Mouse (Mus musculus) midbrain, embryonic 15.5 days (tissue): ENCODE data around the gene Oosp1. TPM values are rescaled to one million over a fixed set of nuclear protein-coding genes. Genes with fewer than 3 reads are reported as not detected.

Experiments
- polyA plus RNA-seq: library from polyadenylated mRNA; unstranded; fragments of >200 nt; fragmentation: Nextera tagmentation; extraction: Ambion mirVana; gene quantifications from 2 replicates; pipeline ENCODE4 v1.2.1, GENCODE M21; 2015

The Oosp1 gene
- polyA plus RNA-seq, 1 experiment from 2014 or later: not detected

Other genes with a start within 250 kb of the Oosp1 start
- 0.25 TPM in 1 of 2 replicates, not detected in the other for gene Ms4a4b, start 247.6 kb downstream of the Oosp1 start, polyA plus RNA-seq
- 2.2 and 2.5 TPM in 2 replicates for gene Ms4a6c, start 221.8 kb downstream of the Oosp1 start, polyA plus RNA-seq
- gene Gm8369, start 205.2 kb downstream of the Oosp1 start, polyA plus RNA-seq: not detected in 2 replicates
- gene Ms4a6b, start 174.6 kb downstream of the Oosp1 start, polyA plus RNA-seq: 2.5 and 2.7 TPM in 2 replicates
- gene Ms4a4d, start 154.3 kb downstream of the Oosp1 start, polyA plus RNA-seq: not detected in 2 replicates
- gene Ms4a6d, start 86.3 kb downstream of the Oosp1 start, polyA plus RNA-seq: 2.1 and 2.5 TPM in 2 replicates
- gene Ms4a2, start 67.4 kb downstream of the Oosp1 start, polyA plus RNA-seq: not detected in 2 replicates
- not detected in 2 replicates for gene Ms4a3, start 50.3 kb downstream of the Oosp1 start, polyA plus RNA-seq
- not detected in 2 replicates for gene Oosp2, start 30.6 kb downstream of the Oosp1 start, polyA plus RNA-seq
- not detected in 2 replicates for gene Oosp3, start 5.9 kb upstream of the Oosp1 start, polyA plus RNA-seq
- not detected in 2 replicates for gene Gif, start 56.4 kb upstream of the Oosp1 start, polyA plus RNA-seq
- gene Mrpl16, start 79.2 kb upstream of the Oosp1 start, polyA plus RNA-seq: 40.9 and 42.7 TPM in 2 replicates
- 28.9 and 34.2 TPM in 2 replicates for gene Stx3, start 128.3 kb upstream of the Oosp1 start, polyA plus RNA-seq
- 0.09 TPM in 1 of 2 replicates, not detected in the other for gene Olfr1417, start 148.1 kb upstream of the Oosp1 start, polyA plus RNA-seq
- gene Olfr1418, start 169.9 kb upstream of the Oosp1 start, polyA plus RNA-seq: not detected in 2 replicates
- gene Olfr1419, start 184.0 kb upstream of the Oosp1 start, polyA plus RNA-seq: 0.05 TPM in 1 of 2 replicates, not detected in the other
- 0.08 TPM in 1 of 2 replicates, not detected in the other for gene Olfr1420, start 195.4 kb upstream of the Oosp1 start, polyA plus RNA-seq
- gene Patl1, start 221.2 kb upstream of the Oosp1 start, polyA plus RNA-seq: 17.5 and 19.1 TPM in 2 replicates